Mouse (Mus musculus) G1E (cell line): ENCODE data around the gene Nmi. TPM values are rescaled to one million over a fixed set of nuclear protein-coding genes. Genes with fewer than 3 reads are reported as not detected.

ENCODE experiments used
- ATAC-seq: 2 replicates; pipeline ENCODE4 v1.8.0; 2016; ENCODE audit warnings: mild to moderate bottlenecking; ENCODE audit not compliant: insufficient number of reproducible peaks, poor library complexity, low FRiP score, severe bottlenecking; ENCODE audit errors: extremely low read depth
- DNase-seq: peaks from one replicate; pipeline ENCODE4 v3.0.0; 2012; ENCODE audit warnings: low spot score
- H3K27me3 ChIP-seq: 2 replicates; pipeline ENCODE4 v1.6.1; 2012; ENCODE audit warnings: mild to moderate bottlenecking, low read length, inconsistent platforms; ENCODE audit not compliant: insufficient read depth
- H3K36me3 ChIP-seq: replicated peaks from 2 replicates; pipeline ENCODE3; 2012; ENCODE audit warnings: mild to moderate bottlenecking, inconsistent platforms
- H3K4me1 ChIP-seq: 2 replicates; pipeline ENCODE4 v1.6.1; 2012; ENCODE audit warnings: low read depth, low read length, inconsistent platforms, mixed read lengths; ENCODE audit not compliant: insufficient read depth
- H3K4me3 ChIP-seq: 2 replicates; pipeline ENCODE4 v1.5.1; 2012; ENCODE audit warnings: low read depth, mild to moderate bottlenecking, inconsistent platforms, low read length, moderate library complexity, mixed read lengths
- H3K9me3 ChIP-seq: replicated peaks from 2 replicates; pipeline ENCODE4 v1.6.1; 2012; ENCODE audit warnings: inconsistent platforms
- CTCF ChIP-seq: IDR thresholded peaks from 2 replicates; pipeline ENCODE4 v1.5.1; 2012; ENCODE audit warnings: low read depth, low read length, inconsistent platforms, mixed read lengths
- GATA1 ChIP-seq: IDR thresholded peaks from 2 replicates; pipeline ENCODE4 v1.6.1; 2012; ENCODE audit warnings: borderline replicate concordance, low read length, inconsistent platforms, mixed read lengths
- GATA2 ChIP-seq: IDR thresholded peaks from 2 replicates; pipeline ENCODE4 v1.6.1; 2012; ENCODE audit warnings: low read depth, low read length, inconsistent platforms, borderline replicate concordance
- POLR2AphosphoS5 ChIP-seq: IDR thresholded peaks from 2 replicates; pipeline ENCODE4 v1.6.1; 2012; ENCODE audit warnings: low read depth, low read length, inconsistent platforms; ENCODE audit not compliant: insufficient replicate concordance
- TAL1 ChIP-seq: conservative IDR thresholded peaks from 2 replicates; pipeline ENCODE4 v1.6.1; 2012; ENCODE audit warnings: low read depth, low read length, inconsistent platforms, mixed read lengths
- polyA plus RNA-seq: library from polyadenylated mRNA; stranded (reverse); fragments of >175 nt; gene quantifications from 2 replicates; pipeline ENCODE4 v1.2.3, GENCODE M21; 2012
- total RNA-seq, 2 experiments: library from RNA; stranded (forward) in 1 of 2; stranded (reverse) in 1 of 2; fragments of 200-1000 nt in 1 of 2; fragments of >200 nt in 1 of 2; fragmentation: Nextera tagmentation in 1 of 2; gene quantifications; 2 replicates each; pipeline ENCODE4 v1.2.3; 2014 to 2017

Gene Nmi
- total and polyA plus RNA-seq, 3 experiments: 0.42 to 17.5 (median 7.7) TPM

- Histone ChIP-seq H3K27me3 (no peaks in the 10 kb centered on the region; the same call in 1 of the 2 replicates), H3K9me3 (no peaks in the 10 kb centered on the region), H3K4me3 (no peak overlapping the region), H3K4me1 (no peaks in the 10 kb centered on the region), H3K36me3 (no peaks in the 10 kb centered on the region)
- TF ChIP-seq CTCF (no peak), GATA1 (no peak), POLR2AphosphoS5 (no peak), TAL1 (no peak), GATA2 (no peak)
- DNase-seq (no peak), ATAC-seq (no peak)
Observed at GRCm38 (mm10) chr2:51914532-51914931, 58.8 kb downstream of the Nmi start.

- DNase-seq: no peak
- Histone ChIP-seq H3K27me3 (no peaks in the 10 kb centered on the region), H3K4me3 (no peak overlapping the region), H3K9me3 (no peaks in the 10 kb centered on the region), H3K4me1 (no peaks in the 10 kb centered on the region), H3K36me3 (no peaks in the 10 kb centered on the region)
- no peak for TF ChIP-seq GATA2
- no peak for ATAC-seq
Observed at GRCm38 (mm10) chr2:51912740-51913139, 60.6 kb downstream of the Nmi start.

GRCm38 (mm10) chr2:51911864-51912263 is 61.4 kb downstream of the Nmi start:
- Histone ChIP-seq H3K4me1 (no peaks in the 10 kb centered on the region), H3K9me3 (no peaks in the 10 kb centered on the region), H3K36me3 (no peaks in the 10 kb centered on the region), H3K27me3 (peaks cover 3% of the 10 kb centered on the region; the same call in 1 of the 2 replicates), H3K4me3 (no peak overlapping the region)
- no peak for ATAC-seq
- TF ChIP-seq GATA1: no peak
- TF ChIP-seq POLR2AphosphoS5: no peak
- TF ChIP-seq TAL1: no peak
- no peak for TF ChIP-seq GATA2
- no peak for TF ChIP-seq CTCF
- no peak for DNase-seq

- Histone ChIP-seq H3K27me3 (peaks cover 3% of the 10 kb centered on the region; the same call in 1 of the 2 replicates), H3K4me3 (no peak overlapping the region), H3K4me1 (no peaks in the 10 kb centered on the region), H3K9me3 (no peaks in the 10 kb centered on the region), H3K36me3 (no peaks in the 10 kb centered on the region)
- TF ChIP-seq TAL1: no peak
- no peak for TF ChIP-seq GATA2
- no peak for TF ChIP-seq CTCF
- TF ChIP-seq POLR2AphosphoS5: no peak
- TF ChIP-seq GATA1: no peak
- ATAC-seq (no peak; the same call in 1 of the 2 replicates), DNase-seq (no peak)
Observed at GRCm38 (mm10) chr2:51907538-51908110, 65.7 kb downstream of the Nmi start.

GRCm38 (mm10) chr2:51905637-51906036 is 67.7 kb downstream of the Nmi start:
- DNase-seq (no peak), ATAC-seq (no peak)
- Histone ChIP-seq H3K27me3 (peaks cover 3% of the 10 kb centered on the region; the same call in 1 of the 2 replicates), H3K9me3 (no peaks in the 10 kb centered on the region), H3K4me3 (no peak overlapping the region), H3K4me1 (no peaks in the 10 kb centered on the region), H3K36me3 (no peaks in the 10 kb centered on the region)
- TF ChIP-seq TAL1: no peak
- TF ChIP-seq CTCF: no peak

Other genes with a start within 250 kb of the Nmi start
- gene Rbm43, start 38.3 kb downstream of the Nmi start, total RNA-seq (2014; fragmentation: Nextera tagmentation): 67.7 and 81.7 TPM in 2 replicates
- 27.8 and 32.0 TPM in 2 replicates for gene Rbm43, start 38.3 kb downstream of the Nmi start, total RNA-seq (2017)
- 13.2 and 13.3 TPM in 2 replicates for gene Rbm43, start 38.3 kb downstream of the Nmi start, polyA plus RNA-seq
- not detected in 2 replicates for gene Tnfaip6, start 64.5 kb upstream of the Nmi start, total RNA-seq (2014; fragmentation: Nextera tagmentation)
- not detected in 2 replicates for gene Tnfaip6, start 64.5 kb upstream of the Nmi start, total RNA-seq (2017)
- not detected in 2 replicates for gene Tnfaip6, start 64.5 kb upstream of the Nmi start, polyA plus RNA-seq
- gene Rif1, start 99.3 kb upstream of the Nmi start, total RNA-seq (2014; fragmentation: Nextera tagmentation): 193 and 217 TPM in 2 replicates
- 126 and 145 TPM in 2 replicates for gene Rif1, start 99.3 kb upstream of the Nmi start, total RNA-seq (2017)
- gene Rif1, start 99.3 kb upstream of the Nmi start, polyA plus RNA-seq: 19.3 and 24.0 TPM in 2 replicates